Comparison of ENCODE assay signal across 20 mouse cellular contexts in the genomic region with DNA sequence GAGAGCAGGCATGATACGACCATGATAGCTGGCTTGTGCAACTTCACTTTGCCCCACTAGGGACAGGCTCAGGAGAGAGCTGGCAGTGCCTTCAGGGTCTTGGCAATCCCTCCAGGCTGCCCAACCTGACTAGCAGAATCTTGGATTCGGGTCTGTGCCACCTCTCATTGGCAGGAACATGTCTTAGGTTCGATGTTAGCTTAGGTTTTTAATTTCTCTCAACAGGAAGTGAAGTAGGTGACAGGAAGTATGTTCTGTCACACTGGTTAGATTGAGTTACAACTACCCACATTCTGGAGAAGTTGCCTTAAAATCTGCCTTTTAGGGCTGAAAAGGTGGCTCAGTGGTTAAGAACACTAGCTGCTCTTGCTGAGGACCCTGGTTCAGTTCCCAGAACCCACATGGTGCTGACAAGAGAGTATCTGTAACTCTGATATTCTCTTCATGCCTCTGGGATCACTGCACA. TPM values are rescaled to one million over a fixed set of nuclear protein-coding genes. Genes with fewer than 3 reads are reported as not detected.
A peak's percentile ranks its signal among the peaks of the same experiment; 100 is the strongest.
DNase-seq lines count a peak whose midpoint lies in the region; ATAC-seq and TF ChIP-seq lines count a peak whose summit lies in the region.
"Had no signal": no experiment of that assay in that cellular context is flagged by ENCODE, and none has a peak within 500 bp of the region (broad histone marks: within the 10 kb centered on the region; RNA-seq: fewer than 3 reads in every experiment).

No protein-coding gene starts in this region.

- no peaks in the 10 kb centered on the region for H3K4me1 ChIP-seq in midbrain, postnatal 0 days (ENCODE audit: insufficient read depth, low read length)
- H3K4me1 ChIP-seq in midbrain, embryonic 10.5 days, result peaks cover 9% of the 10 kb centered on the region

- no peak for ATAC-seq in midbrain, postnatal 0 days (ENCODE audit: low FRiP score)
- ATAC-seq in granulocyte monocyte progenitor cell, adult 5-6 weeks (replicated peaks; ENCODE audit: poor library complexity, severe bottlenecking), result peak; percentile 28; the same call in 1 of the 2 replicates
- ATAC-seq in megakaryocyte progenitor cell, adult 5-6 weeks (replicated peaks; ENCODE audit: poor library complexity), result peak; percentile 44
- ATAC-seq: hindbrain, embryonic 16.5 days had no signal

- WGBS in midbrain, postnatal 0 days, result 69% methylated on average over 3 of the region's 3 CpGs
- WGBS in midbrain, embryonic 10.5 days, result 73% methylated on average over 3 of the region's 3 CpGs

- H3K27ac ChIP-seq in midbrain, postnatal 0 days (ENCODE audit: low read depth, low read length), result no peak overlapping the region
- H3K27ac ChIP-seq in midbrain, embryonic 10.5 days (replicated peaks), result no peak overlapping the region
- H3K27ac ChIP-seq: kidney, embryonic 15.5 days; macrophage had no signal

- peak; percentile 46 for DNase-seq in adrenal gland, adult 2 months
- no peak for DNase-seq in adrenal gland, adult 18-20 months (ENCODE audit: low spot score in 2 of 2)
- no peak for DNase-seq in midbrain, postnatal 0 days (ENCODE audit: low spot score)
- DNase-seq in midbrain, embryonic 10.5 days (ENCODE audit: low spot score), result no peak
- no peak for DNase-seq in ovary, postnatal 14 days (ENCODE audit: low spot score)
- DNase-seq in kidney, postnatal 36 days, result no peak
- DNase-seq: cerebellum, adult 9-10 months; right cerebral cortex, adult 18-20 months had no signal

- no peaks in the 10 kb centered on the region for H3K36me3 ChIP-seq in midbrain, postnatal 0 days (ENCODE audit: insufficient read depth, low read length)
- H3K36me3 ChIP-seq in midbrain, embryonic 10.5 days, result no peaks in the 10 kb centered on the region
- H3K36me3 ChIP-seq: kidney, embryonic 15.5 days had no signal

- H3K9ac ChIP-seq in midbrain, postnatal 0 days (replicated peaks; ENCODE audit: low read length, poor library complexity, severe bottlenecking), result no peak overlapping the region
- H3K9ac ChIP-seq: kidney, embryonic 15.5 days had no signal

- 0 out of 2 replicates have a peak, but pooled peaks have one; percentile 5 for TF ChIP-seq CTCF in midbrain, postnatal 0 days (IDR thresholded peaks at IDR 0.05)

- H3K4me2 ChIP-seq in midbrain, postnatal 0 days (ENCODE audit: low read depth, low read length, poor library complexity, severe bottlenecking), result no peak overlapping the region
- H3K4me2 ChIP-seq: kidney, embryonic 15.5 days had no signal

- H3K4me3 ChIP-seq in midbrain, postnatal 0 days (ENCODE audit: low read depth, low read length), result no peak overlapping the region
- no peak overlapping the region for H3K4me3 ChIP-seq in midbrain, embryonic 10.5 days
- H3K4me3 ChIP-seq: erythroblast, embryonic 14.5 days; kidney, embryonic 15.5 days had no signal

- H3K27me3 ChIP-seq in midbrain, postnatal 0 days (ENCODE audit: insufficient read depth, low read length), result no peaks in the 10 kb centered on the region
- H3K27me3 ChIP-seq in midbrain, embryonic 10.5 days (ENCODE audit: low read depth, poor library complexity, severe bottlenecking), result peaks cover 38% of the 10 kb centered on the region

- H3K9me3 ChIP-seq in midbrain, postnatal 0 days (ENCODE audit: low read length), result no peaks in the 10 kb centered on the region
- H3K9me3 ChIP-seq in midbrain, embryonic 10.5 days (replicated peaks), result no peaks in the 10 kb centered on the region
- H3K9me3 ChIP-seq: kidney, embryonic 15.5 days had no signal

RNA-seq across cellular contexts. Expression of gene Slc25a1, which starts 6.5 kb away (rescaled TPM):
- total RNA-seq in adrenal gland, adult 2 months (2021), result 100 to 1,000 TPM; 215 to 471 TPM
- 601 and 791 TPM in 2 replicates for polyA plus RNA-seq in adrenal gland, adult 2 months (2012; rRNA removed)
- 100 to 1,000 TPM; 368 to 895 TPM for total RNA-seq in adrenal gland, adult 18-20 months (2021)
- 178 and 184 TPM in 2 replicates for total RNA-seq in midbrain, postnatal 0 days (2014; rRNA removed)
- 146 and 155 TPM in 2 replicates for polyA plus RNA-seq in midbrain, postnatal 0 days (2015; fragmentation: Nextera tagmentation; extraction: Ambion mirVana)
- 118 and 122 TPM in 2 replicates for polyA plus RNA-seq in midbrain, embryonic 10.5 days (2016; fragmentation: Nextera tagmentation; extraction: Ambion mirVana)
- total RNA-seq in granulocyte monocyte progenitor cell, adult 5-6 weeks (2014; fragmentation: Nextera tagmentation), result 32.0 and 36.3 TPM in 2 replicates
- 40.6 and 47.9 TPM in 2 replicates for total RNA-seq in granulocyte monocyte progenitor cell, adult 5-6 weeks (2017)
- 23.0 and 27.2 TPM in 2 replicates for total RNA-seq in megakaryocyte progenitor cell, adult 5-6 weeks (2015)
- total RNA-seq in megakaryocyte progenitor cell, adult 5-6 weeks (2017), result 35.4 and 50.6 TPM in 2 replicates

RNA-seq across cellular contexts. Expression of gene Gsc2, which starts 19.6 kb away (rescaled TPM):
- total RNA-seq in adrenal gland, adult 2 months (2021), result not detected
- polyA plus RNA-seq in adrenal gland, adult 2 months (2012; rRNA removed), result not detected in 2 replicates
- not detected for total RNA-seq in adrenal gland, adult 18-20 months (2021)
- total RNA-seq in midbrain, postnatal 0 days (2014; rRNA removed), result 0.61 TPM in 1 of 2 replicates, not detected in the other
- polyA plus RNA-seq in midbrain, postnatal 0 days (2015; fragmentation: Nextera tagmentation; extraction: Ambion mirVana), result 0.31 and 0.52 TPM in 2 replicates
- polyA plus RNA-seq in midbrain, embryonic 10.5 days (2016; fragmentation: Nextera tagmentation; extraction: Ambion mirVana), result 0.75 and 1.4 TPM in 2 replicates
- total RNA-seq in granulocyte monocyte progenitor cell, adult 5-6 weeks (2014; fragmentation: Nextera tagmentation), result not detected in 2 replicates
- total RNA-seq in granulocyte monocyte progenitor cell, adult 5-6 weeks (2017), result not detected in 2 replicates
- not detected in 2 replicates for total RNA-seq in megakaryocyte progenitor cell, adult 5-6 weeks (2015)
- total RNA-seq in megakaryocyte progenitor cell, adult 5-6 weeks (2017), result not detected in 2 replicates
- total RNA-seq: layer of hippocampus, postnatal 10 days; left cerebral cortex, postnatal 14 days; liver, adult 2 months; neutrophil, adult 5-6 weeks had no signal
- polyA plus RNA-seq: erythroblast, embryonic 14.5 days; gonadal fat pad, adult 2 months; heart, embryonic 16.5 days; kidney, embryonic 15.5 days; liver, adult 2 months; macrophage had no signal

RNA-seq across cellular contexts. Expression of gene Ess2, which starts 23.3 kb away (rescaled TPM):
- total RNA-seq in adrenal gland, adult 2 months (2021), result 10 to 100 TPM; 14.1 to 15.5 TPM
- 19.5 and 22.6 TPM in 2 replicates for polyA plus RNA-seq in adrenal gland, adult 2 months (2012; rRNA removed)
- 10 to 100 TPM; 13.6 to 15.0 TPM for total RNA-seq in adrenal gland, adult 18-20 months (2021)
- 40.4 and 52.2 TPM in 2 replicates for total RNA-seq in midbrain, postnatal 0 days (2014; rRNA removed)
- polyA plus RNA-seq in midbrain, postnatal 0 days (2015; fragmentation: Nextera tagmentation; extraction: Ambion mirVana), result 41.3 and 43.4 TPM in 2 replicates
- polyA plus RNA-seq in midbrain, embryonic 10.5 days (2016; fragmentation: Nextera tagmentation; extraction: Ambion mirVana), result 51.9 and 60.5 TPM in 2 replicates
- 15.3 and 15.7 TPM in 2 replicates for total RNA-seq in granulocyte monocyte progenitor cell, adult 5-6 weeks (2014; fragmentation: Nextera tagmentation)
- 19.6 and 19.7 TPM in 2 replicates for total RNA-seq in granulocyte monocyte progenitor cell, adult 5-6 weeks (2017)
- total RNA-seq in megakaryocyte progenitor cell, adult 5-6 weeks (2015), result 8.4 and 12.0 TPM in 2 replicates
- 22.5 and 23.8 TPM in 2 replicates for total RNA-seq in megakaryocyte progenitor cell, adult 5-6 weeks (2017)

RNA-seq across cellular contexts. Expression of gene Tssk2, which starts 36.0 kb away (rescaled TPM):
- not detected for total RNA-seq in adrenal gland, adult 2 months (2021)
- polyA plus RNA-seq in adrenal gland, adult 2 months (2012; rRNA removed), result not detected in 2 replicates
- total RNA-seq in adrenal gland, adult 18-20 months (2021), result not detected
- total RNA-seq in midbrain, postnatal 0 days (2014; rRNA removed), result not detected in 2 replicates
- polyA plus RNA-seq in midbrain, postnatal 0 days (2015; fragmentation: Nextera tagmentation; extraction: Ambion mirVana), result not detected in 2 replicates
- 0.11 and 0.19 TPM in 2 replicates for polyA plus RNA-seq in midbrain, embryonic 10.5 days (2016; fragmentation: Nextera tagmentation; extraction: Ambion mirVana)
- total RNA-seq in granulocyte monocyte progenitor cell, adult 5-6 weeks (2014; fragmentation: Nextera tagmentation), result not detected in 2 replicates
- total RNA-seq in granulocyte monocyte progenitor cell, adult 5-6 weeks (2017), result not detected in 2 replicates
- total RNA-seq in megakaryocyte progenitor cell, adult 5-6 weeks (2015), result not detected in 2 replicates
- total RNA-seq in megakaryocyte progenitor cell, adult 5-6 weeks (2017), result not detected in 2 replicates
- total RNA-seq: layer of hippocampus, postnatal 10 days; left cerebral cortex, postnatal 14 days; liver, adult 2 months; neutrophil, adult 5-6 weeks had no signal
- polyA plus RNA-seq: erythroblast, embryonic 14.5 days; heart, embryonic 16.5 days; kidney, embryonic 15.5 days; liver, adult 2 months; macrophage had no signal

RNA-seq across cellular contexts. Expression of gene Dgcr2, which starts 36.1 kb away (rescaled TPM):
- total RNA-seq in adrenal gland, adult 2 months (2021), result 10 to 100 TPM; 62.1 to 68.1 TPM
- polyA plus RNA-seq in adrenal gland, adult 2 months (2012; rRNA removed), result 139 and 166 TPM in 2 replicates
- 10 to 100 TPM; 56.7 to 68.6 TPM for total RNA-seq in adrenal gland, adult 18-20 months (2021)
- 161 and 178 TPM in 2 replicates for total RNA-seq in midbrain, postnatal 0 days (2014; rRNA removed)
- polyA plus RNA-seq in midbrain, postnatal 0 days (2015; fragmentation: Nextera tagmentation; extraction: Ambion mirVana), result 94.0 and 95.9 TPM in 2 replicates
- polyA plus RNA-seq in midbrain, embryonic 10.5 days (2016; fragmentation: Nextera tagmentation; extraction: Ambion mirVana), result 102 and 111 TPM in 2 replicates
- 26.6 and 33.0 TPM in 2 replicates for total RNA-seq in granulocyte monocyte progenitor cell, adult 5-6 weeks (2014; fragmentation: Nextera tagmentation)
- total RNA-seq in granulocyte monocyte progenitor cell, adult 5-6 weeks (2017), result 43.1 and 49.6 TPM in 2 replicates
- 21.6 and 23.8 TPM in 2 replicates for total RNA-seq in megakaryocyte progenitor cell, adult 5-6 weeks (2015)
- 40.4 and 50.0 TPM in 2 replicates for total RNA-seq in megakaryocyte progenitor cell, adult 5-6 weeks (2017)
